Mouse (Mus musculus): ENCODE results near the gene Dot1l.
"Not testable (repeated sequence)": the region's sequence is repeated elsewhere in the genome, so short reads cannot be mapped to it uniquely, and the experiment has no call there.

The Dot1l gene

DNA sequence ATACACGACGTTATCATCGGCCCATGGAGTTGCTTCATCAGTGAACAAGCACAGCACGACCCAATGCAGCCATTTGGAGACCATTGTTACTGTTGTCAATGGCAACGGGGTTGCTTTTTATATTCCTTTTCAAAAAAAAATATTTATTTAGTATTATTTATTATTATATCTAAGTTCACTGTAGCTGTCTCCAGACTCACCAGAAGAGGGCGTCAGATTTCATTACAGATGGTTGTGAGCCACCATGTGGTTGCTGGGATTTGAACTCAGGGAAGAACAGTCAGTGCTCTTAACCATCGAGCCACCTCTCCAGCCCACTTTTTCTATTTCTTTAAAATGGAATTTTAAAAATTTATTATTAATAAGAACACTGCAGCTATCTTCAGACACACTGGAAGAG lies 59.8 kb downstream of the Dot1l start:
- DNase-seq: no peak

DNA sequence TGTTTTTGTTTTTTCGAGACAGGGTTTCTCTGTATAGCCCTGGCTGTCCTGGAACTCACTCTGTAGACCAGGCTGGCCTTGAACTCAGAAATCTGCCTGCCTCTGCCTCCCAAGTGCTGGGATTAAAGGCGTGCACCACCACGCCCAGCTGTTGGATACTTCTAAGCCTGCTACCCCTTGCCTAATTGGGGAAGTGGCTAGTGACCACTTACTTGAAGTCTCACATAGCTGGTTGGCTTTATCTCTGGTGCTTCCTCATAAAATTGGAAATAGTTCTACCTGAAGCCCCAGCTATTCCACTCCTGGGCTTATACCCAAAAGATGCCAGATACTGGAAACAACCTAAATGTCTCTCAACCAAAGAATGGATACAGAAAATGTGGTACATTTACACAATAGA lies 61.3 kb downstream of the Dot1l start:
- not testable (repeated sequence) for DNase-seq

DNA sequence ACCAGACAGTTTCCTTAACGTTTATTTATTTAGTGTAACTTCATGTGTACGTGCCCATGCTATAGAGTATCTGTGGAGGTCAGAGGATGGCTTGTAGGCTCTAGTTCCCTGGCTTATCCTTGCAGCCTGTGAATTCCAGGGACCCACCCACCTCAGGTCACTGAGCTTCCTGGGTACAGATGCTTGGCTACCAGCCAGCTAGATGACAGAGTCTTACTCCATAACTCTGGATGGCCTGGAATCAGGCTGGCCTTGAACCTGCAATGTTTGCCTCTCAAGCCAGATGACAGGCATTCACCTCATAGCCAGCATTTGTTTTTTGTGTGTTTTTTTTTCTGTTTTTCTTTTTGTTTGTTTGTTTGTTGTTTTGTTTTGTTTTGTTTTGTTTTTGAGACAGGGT lies 62.2 kb downstream of the Dot1l start:
- no peak for DNase-seq

- not testable (repeated sequence) for DNase-seq
Observed at GRCm38 (mm10) chr10:80817955-80818354, 62.9 kb downstream of the Dot1l start.

- no peak for DNase-seq
Observed at GRCm38 (mm10) chr10:80818599-80819281, 63.7 kb downstream of the Dot1l start.

DNA sequence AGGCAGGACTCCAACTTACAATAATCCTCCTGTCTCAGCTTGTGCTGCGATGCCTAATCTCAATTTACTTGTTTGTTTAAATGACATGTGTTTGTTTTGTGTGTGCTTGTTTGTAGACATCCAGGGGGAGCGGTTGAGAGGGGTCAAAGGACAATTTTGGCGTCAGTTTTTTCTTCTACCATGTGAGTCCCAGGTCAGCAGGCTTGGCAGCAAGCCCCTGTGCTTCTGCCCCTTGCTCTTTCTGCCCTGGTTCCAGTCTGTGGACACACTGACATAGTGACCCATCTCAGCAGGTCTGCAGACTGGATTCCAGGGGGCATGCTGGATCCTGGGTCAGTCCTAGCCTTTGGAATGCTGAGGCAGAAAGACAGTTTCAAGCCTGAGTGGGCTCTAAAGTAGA lies 64.4 kb downstream of the Dot1l start:
- no peak for DNase-seq

DNA sequence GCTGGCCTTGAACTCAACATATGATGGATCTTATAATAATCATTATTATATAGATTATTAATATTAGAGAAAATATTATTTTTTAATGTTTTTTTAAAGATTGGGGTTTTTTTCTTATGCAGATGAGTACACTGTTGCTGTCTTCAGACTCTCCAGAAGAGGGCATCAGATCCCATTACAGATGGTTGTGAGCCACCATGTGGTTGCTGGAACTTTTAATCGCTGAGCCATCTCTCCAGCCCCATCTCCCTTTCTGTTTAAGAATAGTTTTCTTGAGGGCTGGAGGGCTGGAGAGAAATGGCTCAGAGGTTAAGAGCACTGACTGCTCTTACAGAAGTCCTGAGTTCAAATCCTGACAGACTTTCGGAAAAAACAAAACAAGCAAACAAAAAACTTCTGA lies 67.0 kb downstream of the Dot1l start:
- peak; percentile 55 to 64 for DNase-seq

DNA sequence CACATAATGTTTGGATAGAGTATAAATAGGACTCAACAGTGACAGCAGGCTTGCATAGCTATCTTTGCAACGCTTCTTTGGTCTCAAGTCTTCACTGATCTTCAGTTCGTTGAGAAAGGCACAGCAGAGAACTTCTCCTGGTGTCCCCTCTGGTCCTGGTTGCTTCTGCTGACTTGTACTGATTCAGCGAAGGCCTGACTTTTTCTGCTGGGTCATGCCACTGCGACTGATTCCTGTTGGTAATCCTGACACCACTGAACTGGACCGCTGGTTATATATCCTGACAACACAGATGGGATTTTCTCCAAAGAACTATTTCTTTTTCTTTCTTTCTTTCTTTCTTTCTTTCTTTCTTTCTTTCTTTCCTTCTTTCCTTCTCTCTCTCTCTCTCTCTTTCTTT lies 67.5 kb downstream of the Dot1l start:
- no peak for DNase-seq

- no peak for DNase-seq
Observed at GRCm38 (mm10) chr10:80823316-80823715, 68.3 kb downstream of the Dot1l start.

GRCm38 (mm10) chr10:80823847-80824643 lies 69.0 kb downstream of the Dot1l start:
- DNase-seq: peak in 1 of 2 experiments; percentile 36

- DNase-seq: no peak
Observed at GRCm38 (mm10) chr10:80824827-80825226, 69.8 kb downstream of the Dot1l start.

GRCm38 (mm10) chr10:80826151-80827062 lies 71.4 kb downstream of the Dot1l start, which contains the start of gene Oaz1:
Gene Oaz1 (plus strand): TSS chr10:80826656.
- peak; percentile 99 for DNase-seq

DNA sequence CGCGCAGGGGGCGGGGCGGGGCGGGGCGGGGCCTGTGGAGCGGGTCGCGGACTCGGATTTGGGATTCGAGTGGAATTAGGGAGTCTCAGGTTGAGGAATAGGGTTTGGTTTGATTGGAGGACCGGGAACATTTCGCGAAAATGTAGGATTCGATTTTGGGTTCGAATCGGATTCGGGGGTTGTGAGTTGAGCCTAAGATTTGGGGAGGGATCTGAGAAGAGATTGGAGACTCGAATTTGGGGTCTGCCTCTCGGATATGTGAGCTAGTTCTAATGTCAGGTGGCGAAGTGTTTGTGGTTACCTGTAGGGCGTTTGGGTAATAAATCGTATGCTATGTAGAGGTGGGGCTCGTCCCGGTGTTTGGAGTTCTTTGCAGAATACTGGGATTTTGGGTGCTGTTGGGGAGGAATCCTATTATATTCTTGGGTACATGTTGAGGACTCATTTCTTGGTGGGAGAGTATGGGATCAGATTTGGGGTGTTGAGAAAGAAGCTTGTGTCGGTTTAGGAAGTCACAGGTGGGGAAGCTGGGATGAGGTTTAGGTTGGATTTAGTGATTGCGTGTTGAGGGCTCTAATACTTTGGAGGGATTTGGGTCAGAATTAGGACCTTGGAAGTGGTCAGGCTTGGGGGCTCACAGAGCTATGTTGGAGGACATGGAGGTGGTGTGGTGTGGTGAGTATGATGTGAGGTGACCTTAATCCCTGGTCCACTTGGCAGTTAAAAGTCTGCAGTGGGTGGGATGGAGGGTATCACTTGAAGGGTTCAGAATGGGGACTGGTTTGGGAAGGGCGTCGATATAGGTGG lies 72.3 kb downstream of the Dot1l start:
- no peak for DNase-seq

DNA sequence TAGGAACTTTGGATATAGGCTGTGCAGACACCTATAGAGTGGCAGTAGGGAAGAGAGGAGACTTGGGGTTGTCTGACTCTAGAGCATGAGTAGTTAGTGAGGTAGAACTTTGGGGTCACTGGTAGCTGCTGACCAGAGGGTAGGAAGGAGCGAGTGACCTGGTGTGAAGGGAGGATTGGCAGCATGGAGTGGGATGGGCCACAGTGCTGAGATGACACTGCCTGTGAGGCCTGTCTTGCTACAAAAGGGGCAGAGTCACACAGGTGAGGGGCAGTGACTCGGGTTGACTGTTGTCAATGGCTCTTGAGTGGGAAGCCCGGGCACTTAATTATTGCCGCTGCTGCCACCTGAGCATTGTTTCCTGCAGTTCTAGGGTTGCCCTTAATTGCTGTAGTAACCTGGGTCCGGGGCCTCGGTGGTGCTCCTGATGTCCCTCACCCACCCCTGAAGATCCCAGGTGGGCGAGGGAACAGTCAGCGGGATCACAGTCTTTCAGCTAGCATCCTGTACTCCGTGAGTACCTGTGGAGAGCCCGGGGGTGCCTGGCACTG lies 72.9 kb downstream of the Dot1l start:
- DNase-seq: no peak

DNA sequence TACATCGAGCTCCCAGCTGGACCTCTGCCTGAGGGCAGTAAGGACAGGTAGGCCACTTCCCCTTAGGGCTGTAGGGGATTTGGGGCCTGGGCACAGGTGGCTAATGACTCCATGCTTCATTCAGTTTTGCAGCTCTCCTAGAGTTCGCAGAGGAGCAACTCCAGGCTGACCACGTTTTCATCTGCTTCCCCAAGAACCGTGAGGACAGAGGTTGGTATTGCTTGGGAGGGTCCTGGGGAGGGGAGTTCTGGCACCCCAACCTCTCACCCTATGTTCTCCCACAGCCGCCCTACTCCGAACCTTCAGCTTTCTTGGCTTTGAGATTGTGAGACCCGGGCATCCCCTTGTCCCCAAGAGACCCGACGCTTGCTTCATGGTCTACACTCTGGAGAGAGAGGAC lies 73.6 kb downstream of the Dot1l start:
- not testable (repeated sequence) for DNase-seq

GRCm38 (mm10) chr10:80829359-80830278 lies 74.6 kb downstream of the Dot1l start:
- no peak for DNase-seq

DNA sequence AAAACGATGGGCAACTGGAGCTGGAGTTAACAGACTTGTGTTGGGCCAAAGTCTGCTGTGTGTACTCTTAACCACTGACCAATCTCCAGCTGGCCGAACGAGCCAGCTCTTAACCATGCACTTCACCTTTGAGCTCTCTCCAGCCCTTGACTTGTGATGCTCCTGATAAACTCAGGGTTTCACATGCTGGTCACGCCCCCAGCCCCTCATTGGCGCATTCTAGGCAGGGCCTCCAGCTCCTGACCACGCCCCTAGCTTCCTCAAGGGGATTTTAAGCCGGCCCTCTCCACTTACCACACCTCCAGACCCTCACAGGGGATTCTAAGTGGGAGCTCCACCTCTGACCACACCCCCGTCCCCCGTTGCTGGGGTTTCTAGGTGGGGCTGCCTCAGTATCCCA lies 76.1 kb downstream of the Dot1l start:
- DNase-seq: peak; percentile 54 to 58

DNA sequence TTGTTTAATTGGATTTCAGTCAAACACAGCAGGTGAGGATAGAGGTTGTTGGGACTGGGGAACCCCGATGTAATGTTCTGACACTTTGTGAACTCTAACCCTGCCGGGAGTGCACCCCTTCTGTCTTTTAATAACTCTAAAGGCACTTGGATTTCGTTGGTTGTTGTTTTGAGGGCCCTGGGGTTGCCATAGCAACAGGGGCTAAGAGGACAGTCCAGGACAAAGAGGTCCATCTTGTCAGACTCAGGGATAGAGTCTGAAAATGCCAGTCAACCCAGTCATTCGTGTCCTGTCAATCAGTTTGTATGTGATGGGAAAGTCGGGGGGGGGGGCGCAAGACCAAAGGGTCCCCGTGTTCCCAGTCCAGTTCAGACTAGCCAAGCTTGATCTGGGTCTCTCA lies 77.8 kb downstream of the Dot1l start:
- no peak for DNase-seq

- no peak for DNase-seq
Observed at GRCm38 (mm10) chr10:80835617-80836016, 80.6 kb downstream of the Dot1l start.

- no peak for DNase-seq
Observed at GRCm38 (mm10) chr10:80836949-80837379, 82.0 kb downstream of the Dot1l start.

GRCm38 (mm10) chr10:80837827-80838226 lies 82.8 kb downstream of the Dot1l start:
- no peak for DNase-seq
